Comparison of ENCODE assay signal across 9 mouse cellular contexts in genomic region chr7:92520820-92521219, GRCm38 (mm10). TPM values are rescaled to one million over a fixed set of nuclear protein-coding genes. Genes with fewer than 3 reads are reported as not detected.
DNase-seq lines count a peak whose midpoint lies in the region; ATAC-seq and TF ChIP-seq lines count a peak whose summit lies in the region.
"Had no signal": no experiment of that assay in that cellular context is flagged by ENCODE, and none has a peak within 500 bp of the region (broad histone marks: within the 10 kb centered on the region; RNA-seq: fewer than 3 reads in every experiment).

No protein-coding gene starts in this region.

- no peaks in the 10 kb centered on the region for H3K4me1 ChIP-seq in cortical plate, adult 2 months (ENCODE audit: control insufficient read depth, insufficient read depth, low read length)
- H3K4me1 ChIP-seq: lung, embryonic 15.5 days had no signal

- intact Hi-C loops in left cerebral cortex, adult 2 months (cut with DNase I) = no loop called here
- intact Hi-C loops in left cerebral cortex, postnatal 36 days (cut with DNase I) = no loop called here

- peak; percentile 1 for DNase-seq in CD4-positive, CD25-positive, alpha-beta regulatory T cell, adult 2 months (ENCODE audit: low read depth, low spot score)
- DNase-seq in left cerebral cortex, adult 2 months (ENCODE audit: extremely low spot score in 1 of 2, low spot score in 2 of 2) = peak in 1 of 2 experiments; percentile 16
- DNase-seq in left cerebral cortex, postnatal 36 days (ENCODE audit: low spot score in 2 of 2) = no peak
- DNase-seq in adrenal gland, adult 18-20 months (ENCODE audit: low spot score in 2 of 2) = peak; percentile 39 to 42
- peak; percentile 8 to 25 for DNase-seq in layer of hippocampus, adult 8-10 months (ENCODE audit: low spot score in 2 of 2)

- TF ChIP-seq CTCF in left cerebral cortex, adult 2 months (IDR thresholded peaks at IDR 0.05) = peak; percentile 50
- peak; percentile 48; the same call in 1 of the 2 replicates for TF ChIP-seq CTCF in cortical plate, adult 2 months (IDR thresholded peaks at IDR 0.05; ENCODE audit: extremely low read depth, insufficient read depth, low read length)

- no peak for ATAC-seq in CD4-positive, CD25-positive, alpha-beta regulatory T cell, adult 4 months
- no peak for ATAC-seq in erythroid progenitor cell, adult 5-6 weeks (replicated peaks; ENCODE audit: low FRiP score, poor library complexity, severe bottlenecking)

- no peak for TF ChIP-seq POLR2A in cortical plate, adult 2 months (IDR thresholded peaks at IDR 0.05; ENCODE audit: extremely low read depth, insufficient read depth, low read length)

- no peak overlapping the region for H3K4me3 ChIP-seq in left cerebral cortex, adult 2 months
- no peak overlapping the region for H3K4me3 ChIP-seq in cortical plate, adult 2 months (ENCODE audit: insufficient read depth, low read length)
- H3K4me3 ChIP-seq: lung, embryonic 15.5 days had no signal

- no peak overlapping the region for H3K27ac ChIP-seq in left cerebral cortex, adult 2 months
- H3K27ac ChIP-seq in cortical plate, adult 2 months (ENCODE audit: insufficient read depth, low read length) = no peak overlapping the region
- H3K27ac ChIP-seq: lung, embryonic 15.5 days had no signal

RNA-seq across cellular contexts. Expression of gene Ccdc90b, which starts 40.1 kb away (rescaled TPM):
- 10 to 100 TPM; 16.6 to 18.8 TPM for polyA plus RNA-seq in CD4-positive, CD25-positive, alpha-beta regulatory T cell, adult 4 months (2017; shearing (Covaris generic))
- 10 to 100 TPM; 13.0 to 14.9 TPM for total RNA-seq in left cerebral cortex, adult 2 months (2021)
- total RNA-seq in left cerebral cortex, postnatal 36 days (2021) = 10 to 100 TPM; 14.9 to 15.4 TPM
- total RNA-seq in adrenal gland, adult 18-20 months (2021) = 10 to 100 TPM; 36.6 to 46.4 TPM
- polyA plus RNA-seq in cortical plate, adult 2 months (2012; rRNA removed) = 16.8 and 18.2 TPM in 2 replicates
- 10 to 100 TPM; 14.8 to 16.6 (median 15.5) TPM for total RNA-seq in layer of hippocampus, adult 8-10 months (2022)
- total RNA-seq in erythroid progenitor cell, adult 5-6 weeks (2015; ENCODE audit: low replicate concordance) = 3.2 and 8.4 TPM in 2 replicates
- 2.3 and 2.8 TPM in 2 replicates for total RNA-seq in erythroid progenitor cell, adult 5-6 weeks (2017; ENCODE audit: low replicate concordance)

Comparison
In these comparisons a context has a peak if more than half of its experiments do, and no peak if none do; other contexts are left out.
1. DNase-seq: peak in CD4-positive, CD25-positive, alpha-beta regulatory T cell, adult 2 months (single experiment), adrenal gland, adult 18-20 months (2 of 2) and layer of hippocampus, adult 8-10 months (2 of 2); none in left cerebral cortex, postnatal 36 days (0 of 2).